Mouse (Mus musculus) bone marrow macrophage, adult 2 months (primary cell): ENCODE results near the gene Slc30a2. TPM values are rescaled to one million over a fixed set of nuclear protein-coding genes. Genes with fewer than 3 reads are reported as not detected.
"Not testable (repeated sequence)": the region's sequence is repeated elsewhere in the genome, so short reads cannot be mapped to it uniquely, and the experiment has no call there.

Experiments used
- H3K27ac ChIP-seq: 2 replicates; pipeline ENCODE4 v1.5.1; 2012; ENCODE audit warnings: low read depth, low read length; ENCODE audit not compliant: insufficient read depth
- H3K4me1 ChIP-seq: 2 replicates; pipeline ENCODE4 v1.6.1; 2012; ENCODE audit warnings: low read length; ENCODE audit not compliant: control insufficient read depth, insufficient read depth
- H3K4me3 ChIP-seq: 2 replicates; pipeline ENCODE4 v1.5.1; 2012; ENCODE audit warnings: mild to moderate bottlenecking, low read length, moderate library complexity; ENCODE audit not compliant: insufficient read depth
- CTCF ChIP-seq: IDR thresholded peaks from 2 replicates; pipeline ENCODE4 v1.5.1; 2012; ENCODE audit warnings: low read depth, mild to moderate bottlenecking, low read length, moderate library complexity
- POLR2A ChIP-seq: IDR thresholded peaks from 2 replicates; pipeline ENCODE4 v1.6.1; 2012; ENCODE audit warnings: mild to moderate bottlenecking, low read depth, low read length, borderline replicate concordance
- polyA plus RNA-seq: library from polyadenylated mRNA; stranded (reverse); fragments of >200 nt; gene quantifications from 2 replicates; pipeline ENCODE4 v1.2.4, GENCODE M21; 2012; ENCODE audit not compliant: missing spikeins, insufficient read depth, insufficient read length

Slc30a2 gene
- not detected in 2 replicates for polyA plus RNA-seq

- no peaks in the 10 kb centered on the region for H3K4me1 ChIP-seq
- H3K27ac ChIP-seq: no peak within 1 kb of the TSS
- no peak within 1 kb of the TSS for H3K4me3 ChIP-seq
- TF ChIP-seq CTCF (no peak), POLR2A (no peak)
Observed at GRCm38 (mm10) chr4:134343071-134344031, at the start of gene Slc30a2. Gene Slc30a2, plus strand, starts transcription at chr4:134343181.

DNA sequence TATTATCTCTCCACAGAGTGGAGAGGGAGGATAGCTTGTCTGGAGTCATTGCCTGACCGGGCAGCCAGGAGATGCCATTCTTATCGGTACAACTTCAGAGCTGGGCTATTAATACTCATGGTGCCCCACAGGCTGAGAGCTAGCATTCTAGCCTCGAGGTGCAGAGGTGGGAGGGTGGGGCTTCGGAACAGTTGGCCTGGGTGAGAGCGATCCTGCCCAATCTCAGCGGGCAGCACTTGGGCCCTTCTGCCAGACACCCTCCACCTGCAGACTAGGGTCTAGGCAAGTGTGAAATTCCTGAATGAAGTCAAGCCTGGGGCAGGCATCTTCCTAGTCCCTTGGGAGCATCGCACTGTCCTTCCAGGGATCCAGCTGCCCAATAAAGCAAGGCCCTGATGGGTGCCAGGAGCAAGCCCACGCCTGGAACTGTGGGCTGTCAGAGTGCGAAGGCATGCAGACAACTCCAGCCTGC lies 49.3 kb upstream of the Slc30a2 start:
- Histone ChIP-seq H3K4me1 (peaks cover 14% of the 10 kb centered on the region), H3K27ac (no peak overlapping the region), H3K4me3 (no peak overlapping the region)
- TF ChIP-seq POLR2A: no peak
- TF ChIP-seq CTCF: no peak

- not testable (repeated sequence) for H3K27ac ChIP-seq, H3K4me3 ChIP-seq
- peaks cover 23% of the 10 kb centered on the region for H3K4me1 ChIP-seq
Observed at GRCm38 (mm10) chr4:134296096-134296495, 46.9 kb upstream of the Slc30a2 start.

GRCm38 (mm10) chr4:134296523-134296922 lies 46.5 kb upstream of the Slc30a2 start:
- Histone ChIP-seq H3K4me1 (peaks cover 25% of the 10 kb centered on the region), H3K27ac (no peak overlapping the region), H3K4me3 (no peak overlapping the region)
- TF ChIP-seq POLR2A (no peak), CTCF (no peak)

DNA sequence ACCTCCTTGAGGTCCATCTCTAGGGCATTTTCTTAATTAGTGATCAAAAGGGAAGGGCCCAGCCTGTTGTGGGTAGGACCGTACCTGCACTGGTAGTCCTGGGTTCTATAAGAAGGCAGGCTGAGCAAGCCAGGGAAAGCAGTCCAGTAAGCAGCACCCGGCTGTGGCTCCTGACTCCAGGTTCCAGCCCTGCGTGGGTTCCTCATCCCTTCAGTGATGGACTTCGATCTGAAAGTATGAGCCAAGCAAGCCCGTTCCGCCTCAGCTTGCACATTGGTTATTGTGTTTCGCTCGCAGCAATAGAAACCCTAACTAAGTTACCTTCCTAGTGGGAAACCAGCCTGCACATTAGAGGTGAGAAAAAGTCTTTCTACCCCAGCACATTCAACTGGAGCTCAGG lies 45.6 kb upstream of the Slc30a2 start:
- no peak for TF ChIP-seq CTCF
- TF ChIP-seq POLR2A: no peak
- Histone ChIP-seq H3K4me1 (peaks cover 23% of the 10 kb centered on the region), H3K4me3 (no peak overlapping the region), H3K27ac (no peak overlapping the region)

DNA sequence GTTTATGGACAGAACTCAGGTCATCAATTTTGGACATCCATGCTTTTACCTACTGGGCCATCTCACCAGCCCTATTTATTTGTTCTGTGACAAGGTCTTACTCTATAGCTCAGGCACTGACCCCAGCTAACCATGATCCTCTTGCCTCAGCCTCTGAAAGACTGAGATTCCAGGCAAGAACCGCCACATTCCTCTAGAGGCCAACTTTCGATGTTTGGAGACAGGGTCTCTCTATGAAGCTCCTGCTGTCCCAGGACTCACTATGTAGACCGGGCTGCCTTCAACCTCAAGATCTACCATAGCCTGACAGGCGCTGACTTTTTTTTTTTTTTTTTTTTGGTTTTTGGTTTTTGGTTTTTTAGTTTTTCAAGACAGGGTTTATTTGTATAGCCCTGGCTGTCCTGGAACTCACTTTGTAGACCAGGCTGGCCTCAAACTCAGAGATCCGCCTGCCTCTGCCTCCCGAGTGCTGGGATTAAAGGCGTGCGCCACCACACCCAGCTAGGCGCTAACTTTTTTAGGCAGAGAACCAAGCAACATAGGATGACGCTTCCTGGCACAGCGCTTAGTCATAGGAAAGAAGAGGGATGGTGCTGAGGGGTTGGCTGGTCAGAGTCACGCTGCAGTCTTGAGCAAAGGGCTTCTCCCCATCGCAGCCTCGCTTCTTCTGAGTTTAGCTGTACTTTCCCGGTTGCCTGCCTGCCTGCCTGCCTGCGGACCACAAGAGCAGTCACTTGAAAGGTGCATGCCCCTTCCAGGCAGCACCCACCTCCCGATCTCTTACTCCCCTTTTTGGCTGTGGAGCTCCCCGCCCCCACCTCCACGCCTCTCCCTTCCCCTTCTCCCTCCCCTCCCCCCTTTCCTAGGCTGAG lies 44.1 kb upstream of the Slc30a2 start:
- Histone ChIP-seq H3K4me3 (no peak overlapping the region), H3K4me1 (peaks cover 23% of the 10 kb centered on the region), H3K27ac (peak overlapping the region; percentile 17; the same call in 1 of the 2 replicates)
- TF ChIP-seq CTCF (no peak), POLR2A (no peak)

- peak overlapping the region; percentile 60; the same call in 1 of the 2 replicates for H3K4me3 ChIP-seq
- peak overlapping the region; percentile 70 for H3K27ac ChIP-seq
- peaks cover 23% of the 10 kb centered on the region for H3K4me1 ChIP-seq
- TF ChIP-seq CTCF (no peak), POLR2A (no peak)
Observed at GRCm38 (mm10) chr4:134299498-134299810, 43.5 kb upstream of the Slc30a2 start.

DNA sequence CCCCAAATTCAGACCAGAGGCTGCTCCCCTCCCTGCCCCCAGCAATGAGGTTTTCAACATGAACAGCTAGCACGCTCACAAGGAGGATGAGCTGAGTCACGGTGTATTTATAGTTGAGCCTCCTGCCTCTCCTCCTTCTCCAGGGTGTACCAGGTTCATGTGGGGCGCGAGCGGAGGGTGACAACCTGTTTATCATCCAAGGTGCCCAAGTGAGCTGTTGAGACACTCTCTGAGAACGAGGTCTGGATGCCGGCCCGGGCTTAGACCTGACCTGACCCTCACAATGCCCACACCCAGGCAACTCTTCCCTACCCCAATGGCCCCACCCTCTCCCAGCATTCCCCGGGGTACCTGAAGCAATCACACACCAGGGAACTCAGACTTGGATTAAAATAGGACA lies 42.7 kb upstream of the Slc30a2 start:
- TF ChIP-seq POLR2A (no peak), CTCF (no peak)
- peak overlapping the region; percentile 60 for H3K4me3 ChIP-seq
- peaks cover 23% of the 10 kb centered on the region for H3K4me1 ChIP-seq
- peak overlapping the region; percentile 70 for H3K27ac ChIP-seq

- Histone ChIP-seq H3K4me3 (no peak overlapping the region), H3K27ac (no peak overlapping the region), H3K4me1 (peaks cover 26% of the 10 kb centered on the region)
- TF ChIP-seq POLR2A: no peak
- TF ChIP-seq CTCF: no peak
Observed at GRCm38 (mm10) chr4:134302084-134302483, 40.9 kb upstream of the Slc30a2 start.

GRCm38 (mm10) chr4:134306963-134307362 lies 36.0 kb upstream of the Slc30a2 start:
- Histone ChIP-seq H3K27ac (peak overlapping the region; percentile 72), H3K4me3 (0 out of 2 replicates have a peak overlapping the region, but pooled peaks have one; percentile 17), H3K4me1 (peaks cover 13% of the 10 kb centered on the region)
- TF ChIP-seq POLR2A: no peak
- no peak for TF ChIP-seq CTCF
